Mouse (Mus musculus) midbrain, embryonic 15.5 days (tissue): ENCODE measurements around the gene Grid1. TPM values are rescaled to one million over a fixed set of nuclear protein-coding genes. Genes with fewer than 3 reads are reported as not detected.
A peak's percentile ranks its signal among the peaks of the same experiment; 100 is the strongest.

Experiments used
- ATAC-seq: fragments of 200-750 bp; cut with Nextera tagmentation; replicated peaks from 2 replicates; pipeline ENCODE4 v1.8.0; 2017; ENCODE audit warnings: moderate TSS enrichment
- H3K27ac ChIP-seq: fragments of 300-500 bp; sonication (generic); 2 replicates; pipeline ENCODE4 v1.5.1; 2015; ENCODE audit warnings: mild to moderate bottlenecking, inconsistent platforms
- H3K27me3 ChIP-seq: fragments of 300-500 bp; sonication (generic); replicated peaks from 2 replicates; pipeline ENCODE4 v1.6.1; 2015; ENCODE audit warnings: inconsistent platforms
- H3K36me3 ChIP-seq: fragments of 300-500 bp; sonication (generic); replicated peaks from 2 replicates; pipeline ENCODE4 v1.6.1; 2015; ENCODE audit warnings: inconsistent platforms
- H3K4me1 ChIP-seq: fragments of 300-500 bp; sonication (generic); 2 replicates; pipeline ENCODE4 v1.6.1; 2015; ENCODE audit warnings: inconsistent platforms
- H3K4me2 ChIP-seq: fragments of 300-500 bp; sonication (generic); 2 replicates; pipeline ENCODE4 v1.6.1; 2015; ENCODE audit warnings: inconsistent platforms, mild to moderate bottlenecking, moderate library complexity
- H3K4me3 ChIP-seq: fragments of 300-500 bp; sonication (generic); 2 replicates; pipeline ENCODE4 v1.5.1; 2015; ENCODE audit warnings: mild to moderate bottlenecking, inconsistent platforms
- H3K9ac ChIP-seq: fragments of 300-500 bp; sonication (generic); 2 replicates; pipeline ENCODE4 v1.6.1; 2015; ENCODE audit warnings: mild to moderate bottlenecking, inconsistent platforms
- H3K9me3 ChIP-seq: fragments of 300-500 bp; sonication (generic); 2 replicates; pipeline ENCODE4 v1.6.1; 2016; ENCODE audit warnings: inconsistent platforms
- WGBS: fragments of 180-500 bp; shearing (Covaris S2); methylation state at CpG from one replicate; pipeline ENCODE4 v1.1.7; 2015; ENCODE audit warnings: mixed read lengths; 5-methylcytosine and 5-hydroxymethylcytosine counted together
- polyA plus RNA-seq: library from polyadenylated mRNA; unstranded; fragments of >200 nt; fragmentation: Nextera tagmentation; extraction: Ambion mirVana; gene quantifications from 2 replicates; pipeline ENCODE4 v1.2.1, GENCODE M21; 2015

Gene Grid1
- polyA plus RNA-seq, 1 experiment from 2014 or later = 8.8 TPM

DNA sequence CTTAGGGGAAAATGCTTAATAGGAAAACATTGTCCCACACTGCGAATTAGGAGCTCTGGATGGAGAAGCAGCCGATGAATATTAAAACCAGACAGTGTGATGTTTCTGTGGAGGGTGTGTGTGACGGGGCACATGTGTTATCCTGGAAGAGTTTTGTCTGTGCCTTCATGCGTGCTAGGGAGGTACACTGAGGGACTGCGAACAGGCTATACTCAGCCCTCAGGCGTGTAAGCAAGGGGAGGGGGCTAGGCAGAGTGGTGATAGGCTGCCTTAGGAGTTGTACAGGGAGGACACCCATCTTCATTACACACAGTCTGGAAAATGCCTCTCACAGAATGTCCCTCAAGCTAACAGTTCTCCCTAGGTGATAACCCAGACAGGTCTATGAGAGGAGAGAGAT, 379.0 kb downstream of the Grid1 start:
- Histone ChIP-seq H3K4me3 (no peak overlapping the region), H3K27me3 (no peaks in the 10 kb centered on the region), H3K4me2 (no peak overlapping the region), H3K27ac (peak overlapping the region; percentile 20; the same call in 1 of the 2 replicates), H3K9me3 (no peaks in the 10 kb centered on the region), H3K4me1 (no peaks in the 10 kb centered on the region), H3K36me3 (no peaks in the 10 kb centered on the region), H3K9ac (no peak overlapping the region)
- peak; percentile 27; the same call in 1 of the 2 replicates for ATAC-seq
- WGBS = 64% methylated on average over 6 of the region's 6 CpGs

GRCm38 (mm10) chr14:35209444-35209843, 389.5 kb downstream of the Grid1 start:
- Histone ChIP-seq H3K4me2 (no peak overlapping the region), H3K4me1 (no peaks in the 10 kb centered on the region), H3K9ac (no peak overlapping the region), H3K4me3 (no peak overlapping the region), H3K27ac (no peak overlapping the region), H3K9me3 (no peaks in the 10 kb centered on the region), H3K36me3 (no peaks in the 10 kb centered on the region), H3K27me3 (no peaks in the 10 kb centered on the region)
- 73% methylated on average over 6 of the region's 6 CpGs for WGBS
- ATAC-seq = no peak

DNA sequence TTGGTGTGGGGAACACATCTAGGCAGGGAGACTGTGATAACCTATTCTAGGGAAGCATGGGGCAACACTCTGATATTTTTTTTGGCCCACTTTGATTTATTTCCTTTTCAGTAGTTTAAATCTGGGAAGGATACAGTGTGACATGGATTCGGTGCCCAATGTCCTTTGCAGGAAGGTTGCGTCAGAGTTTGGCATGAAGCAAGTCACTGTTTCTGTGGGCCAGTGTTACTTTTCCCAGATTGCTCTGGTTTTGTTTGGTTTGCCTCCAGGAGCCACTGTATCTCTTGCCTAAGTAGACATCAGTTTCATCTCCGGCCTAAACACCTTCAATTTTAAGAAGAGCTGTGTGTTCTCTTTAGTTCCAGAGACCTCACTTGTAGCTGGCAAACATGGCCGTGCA, 399.1 kb downstream of the Grid1 start:
- H3K27ac ChIP-seq = no peak overlapping the region
- ATAC-seq = no peak
- H3K27me3 ChIP-seq = no peaks in the 10 kb centered on the region
- H3K9me3 ChIP-seq = no peaks in the 10 kb centered on the region
- H3K4me2 ChIP-seq = no peak overlapping the region
- H3K4me1 ChIP-seq = no peaks in the 10 kb centered on the region
- no peaks in the 10 kb centered on the region for H3K36me3 ChIP-seq
- H3K9ac ChIP-seq = no peak overlapping the region
- 94% methylated on average over 4 of the region's 4 CpGs for WGBS
- H3K4me3 ChIP-seq = no peak overlapping the region

- WGBS = 63% methylated on average over 2 of the region's 2 CpGs
- Histone ChIP-seq H3K4me3 (no peak overlapping the region), H3K9me3 (no peaks in the 10 kb centered on the region), H3K9ac (no peak overlapping the region), H3K36me3 (no peaks in the 10 kb centered on the region), H3K27ac (no peak overlapping the region), H3K4me2 (no peak overlapping the region), H3K27me3 (no peaks in the 10 kb centered on the region), H3K4me1 (no peaks in the 10 kb centered on the region)
- no peak for ATAC-seq
These were observed 402.3 kb downstream of the Grid1 start for GRCm38 (mm10) chr14:35222196-35222595.

GRCm38 (mm10) chr14:35227581-35227980, 407.7 kb downstream of the Grid1 start:
- H3K9me3 ChIP-seq = no peaks in the 10 kb centered on the region
- H3K36me3 ChIP-seq = no peaks in the 10 kb centered on the region
- no peak overlapping the region for H3K9ac ChIP-seq
- H3K27me3 ChIP-seq = no peaks in the 10 kb centered on the region
- no peaks in the 10 kb centered on the region for H3K4me1 ChIP-seq
- H3K27ac ChIP-seq = no peak overlapping the region
- ATAC-seq = no peak
- H3K4me3 ChIP-seq = no peak overlapping the region
- WGBS = 93% methylated on average over 5 of the region's 5 CpGs
- H3K4me2 ChIP-seq = no peak overlapping the region

- Histone ChIP-seq H3K27ac (no peak overlapping the region), H3K9me3 (no peaks in the 10 kb centered on the region), H3K27me3 (no peaks in the 10 kb centered on the region), H3K4me3 (no peak overlapping the region), H3K4me1 (no peaks in the 10 kb centered on the region), H3K4me2 (no peak overlapping the region), H3K36me3 (no peaks in the 10 kb centered on the region), H3K9ac (no peak overlapping the region)
- peak; percentile 66 for ATAC-seq
These were observed 411.5 kb downstream of the Grid1 start for GRCm38 (mm10) chr14:35231384-35231783.

GRCm38 (mm10) chr14:35242882-35243281, 423.0 kb downstream of the Grid1 start:
- Histone ChIP-seq H3K4me3 (no peak overlapping the region), H3K27ac (no peak overlapping the region), H3K36me3 (no peaks in the 10 kb centered on the region), H3K9ac (no peak overlapping the region), H3K9me3 (no peaks in the 10 kb centered on the region), H3K4me1 (no peaks in the 10 kb centered on the region), H3K4me2 (no peak overlapping the region), H3K27me3 (no peaks in the 10 kb centered on the region)
- 86% methylated on average over 6 of the region's 6 CpGs for WGBS
- ATAC-seq = no peak

DNA sequence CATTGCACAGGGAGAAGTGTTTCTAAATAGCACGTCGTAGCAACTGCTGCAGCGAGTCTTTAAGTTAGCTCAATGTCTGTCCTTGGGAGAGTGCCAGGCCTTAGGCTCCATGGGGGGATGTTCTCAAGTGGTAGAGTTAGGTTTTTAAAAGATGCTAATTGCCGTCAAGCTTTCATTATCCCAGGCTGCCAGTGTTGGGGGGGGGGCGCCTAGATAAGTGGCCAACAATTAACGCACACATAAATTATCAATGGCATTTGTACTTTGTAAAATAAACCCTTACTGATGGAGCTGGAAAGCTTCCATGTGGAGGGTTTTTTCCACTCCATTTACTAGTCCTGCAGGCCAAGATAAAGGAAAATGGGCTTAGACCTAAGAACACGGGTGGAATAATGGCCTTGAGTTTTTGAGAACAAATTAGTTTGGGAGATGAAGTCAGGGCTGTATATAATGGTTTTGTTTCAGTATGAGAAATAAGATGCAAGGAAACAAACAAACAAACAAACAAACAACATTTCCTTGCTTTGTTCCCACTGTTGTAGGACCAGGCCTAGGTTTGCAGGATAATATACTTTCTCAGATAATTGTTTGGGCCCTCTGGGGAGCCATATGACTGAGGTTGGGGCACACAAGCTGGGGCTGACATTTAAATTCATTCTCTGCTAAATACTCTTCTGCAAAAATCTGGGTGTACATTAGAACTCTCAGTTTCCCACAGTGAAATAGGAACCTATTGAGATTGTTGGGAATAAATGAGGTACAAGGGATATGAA, 425.1 kb downstream of the Grid1 start:
- Histone ChIP-seq H3K4me3 (no peak overlapping the region), H3K27me3 (no peaks in the 10 kb centered on the region), H3K9ac (no peak overlapping the region), H3K9me3 (no peaks in the 10 kb centered on the region), H3K27ac (no peak overlapping the region), H3K4me1 (no peaks in the 10 kb centered on the region), H3K4me2 (no peak overlapping the region), H3K36me3 (no peaks in the 10 kb centered on the region)
- peak; percentile 14; the same call in 1 of the 2 replicates for ATAC-seq
- 66% methylated on average over 7 of the region's 7 CpGs for WGBS

DNA sequence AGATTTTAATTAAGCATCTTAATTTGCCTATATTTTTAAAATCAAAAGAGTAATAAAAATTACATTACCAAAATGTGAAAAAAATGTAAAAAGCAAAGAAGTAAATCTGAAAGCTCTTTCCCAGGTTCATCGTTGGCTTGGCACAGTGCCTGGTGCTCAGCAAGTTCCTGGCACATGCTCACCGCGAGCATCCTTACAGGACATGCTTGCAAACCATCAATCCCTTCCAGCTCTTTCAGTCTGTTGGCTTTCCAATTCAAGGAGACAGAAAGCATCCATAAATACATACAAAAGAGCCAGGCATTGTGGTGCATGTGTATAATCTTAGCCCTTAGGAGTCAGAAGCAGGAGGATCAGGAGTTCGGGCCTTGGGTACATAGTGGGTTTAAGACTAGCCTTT, 430.5 kb downstream of the Grid1 start:
- H3K9me3 ChIP-seq = no peaks in the 10 kb centered on the region
- 0 out of 2 replicates have a peak, but pooled peaks cover 2% of the 10 kb centered on the region for H3K4me1 ChIP-seq
- H3K36me3 ChIP-seq = no peaks in the 10 kb centered on the region
- no peak overlapping the region for H3K9ac ChIP-seq
- ATAC-seq = no peak
- WGBS = 43% methylated on average over 4 of the region's 4 CpGs
- no peaks in the 10 kb centered on the region for H3K27me3 ChIP-seq
- no peak overlapping the region for H3K4me2 ChIP-seq
- H3K27ac ChIP-seq = no peak overlapping the region
- H3K4me3 ChIP-seq = no peak overlapping the region

GRCm38 (mm10) chr14:35254477-35254876, 434.6 kb downstream of the Grid1 start:
- no peak overlapping the region for H3K27ac ChIP-seq
- H3K4me3 ChIP-seq = no peak overlapping the region
- no peak for ATAC-seq
- no peaks in the 10 kb centered on the region for H3K27me3 ChIP-seq
- H3K4me1 ChIP-seq = 0 out of 2 replicates have a peak, but pooled peaks cover 2% of the 10 kb centered on the region
- no peaks in the 10 kb centered on the region for H3K36me3 ChIP-seq
- 60% methylated on average over 2 of the region's 2 CpGs for WGBS
- H3K9me3 ChIP-seq = no peaks in the 10 kb centered on the region
- H3K9ac ChIP-seq = no peak overlapping the region
- H3K4me2 ChIP-seq = no peak overlapping the region

DNA sequence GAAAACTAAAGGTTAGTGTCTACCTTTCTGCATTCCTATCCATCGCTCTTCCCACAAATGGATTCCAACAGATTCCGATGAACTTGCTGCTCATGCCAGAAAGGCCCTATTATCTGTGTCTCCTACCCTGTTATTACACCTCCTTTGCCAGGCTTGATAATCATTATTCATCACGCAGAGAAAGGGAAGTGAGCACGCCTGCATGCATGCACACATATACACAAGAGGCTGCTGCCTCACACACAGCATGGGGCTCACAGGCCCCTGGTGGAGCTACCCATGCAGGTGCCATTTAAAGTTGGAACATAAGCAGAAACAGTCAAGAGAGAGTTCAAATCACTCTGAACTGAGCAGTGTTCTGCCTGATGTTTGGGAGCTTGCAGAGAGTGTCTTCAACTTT, 450.4 kb downstream of the Grid1 start:
- no peaks in the 10 kb centered on the region for H3K27me3 ChIP-seq
- H3K4me3 ChIP-seq = no peak overlapping the region
- WGBS = 85% methylated on average over 4 of the region's 4 CpGs
- no peaks in the 10 kb centered on the region for H3K36me3 ChIP-seq
- H3K9ac ChIP-seq = no peak overlapping the region
- no peak overlapping the region for H3K4me2 ChIP-seq
- no peaks in the 10 kb centered on the region for H3K9me3 ChIP-seq
- no peak for ATAC-seq
- no peaks in the 10 kb centered on the region for H3K4me1 ChIP-seq
- H3K27ac ChIP-seq = no peak overlapping the region

GRCm38 (mm10) chr14:35309201-35309600, 489.3 kb downstream of the Grid1 start:
- H3K27ac ChIP-seq = no peak overlapping the region
- no peak overlapping the region for H3K9ac ChIP-seq
- no peak overlapping the region for H3K4me2 ChIP-seq
- 97% methylated on average over 7 of the region's 7 CpGs for WGBS
- no peak for ATAC-seq
- H3K4me1 ChIP-seq = no peaks in the 10 kb centered on the region
- no peaks in the 10 kb centered on the region for H3K27me3 ChIP-seq
- no peak overlapping the region for H3K4me3 ChIP-seq
- no peaks in the 10 kb centered on the region for H3K9me3 ChIP-seq
- H3K36me3 ChIP-seq = no peaks in the 10 kb centered on the region
